Comparison of ENCODE assay signal across 9 mouse cellular contexts in genomic region chr9:40834569-40834968, GRCm38 (mm10). TPM values are rescaled to one million over a fixed set of nuclear protein-coding genes. Genes with fewer than 3 reads are reported as not detected.
DNase-seq lines count a peak whose midpoint lies in the region; ATAC-seq and TF ChIP-seq lines count a peak whose summit lies in the region.
"Had no signal": no experiment of that assay in that cellular context is flagged by ENCODE, and none has a peak within 500 bp of the region (broad histone marks: within the 10 kb centered on the region; RNA-seq: fewer than 3 reads in every experiment).

No protein-coding gene starts in this region.

- no peaks in the 10 kb centered on the region for H3K36me3 ChIP-seq in kidney, adult 2 months (ENCODE audit: control insufficient read depth, insufficient read depth, low read length)
- no peaks in the 10 kb centered on the region for H3K36me3 ChIP-seq in liver, embryonic 11.5 days (ENCODE audit: control insufficient read depth, insufficient read depth, low read length)
- no peaks in the 10 kb centered on the region for H3K36me3 ChIP-seq in neural tube, embryonic 15.5 days

- peak; percentile 87 for TF ChIP-seq CTCF in kidney, adult 2 months (conservative IDR thresholded peaks at IDR 0.05; ENCODE audit: insufficient read depth, insufficient read length, low read depth, low read length)

- WGBS in kidney, adult 2 months, result 4% methylated on average over 12 of the region's 12 CpGs
- 4% methylated on average over 12 of the region's 12 CpGs for WGBS in liver, embryonic 11.5 days
- 8% methylated on average over 12 of the region's 12 CpGs for whole genome bisulfite sequencing in neural tube, embryonic 15.5 days

- no peak overlapping the region for H3K4me2 ChIP-seq in liver, embryonic 11.5 days
- H3K4me2 ChIP-seq in neural tube, embryonic 15.5 days, result 0 out of 2 replicates have a peak overlapping the region, but pooled peaks have one; percentile 15

- H3K27me3 ChIP-seq in kidney, adult 2 months (replicated peaks; ENCODE audit: control insufficient read depth, insufficient read depth, low read length), result no peaks in the 10 kb centered on the region; the same call in 1 of the 2 replicates
- H3K27me3 ChIP-seq in liver, embryonic 11.5 days (replicated peaks; ENCODE audit: control insufficient read depth, insufficient read depth, low read length), result no peaks in the 10 kb centered on the region
- no peaks in the 10 kb centered on the region for H3K27me3 ChIP-seq in neural tube, embryonic 15.5 days (replicated peaks)

- no peak for ATAC-seq in liver, embryonic 11.5 days (replicated peaks; ENCODE audit: low FRiP score)
- ATAC-seq in neural tube, embryonic 15.5 days (ENCODE audit: low FRiP score), result peak; percentile 45; the same call in 1 of the 2 replicates

- H3K9me3 ChIP-seq in liver, embryonic 11.5 days (ENCODE audit: control insufficient read depth, low read length), result no peaks in the 10 kb centered on the region
- no peaks in the 10 kb centered on the region for H3K9me3 ChIP-seq in neural tube, embryonic 15.5 days (replicated peaks)

- no peak for TF ChIP-seq POLR2A in kidney, adult 2 months (IDR thresholded peaks at IDR 0.05; ENCODE audit: low read depth, low read length)

- no peak overlapping the region for H3K27ac ChIP-seq in kidney, adult 2 months (ENCODE audit: insufficient read depth, low read depth, low read length)
- no peak overlapping the region for H3K27ac ChIP-seq in liver, embryonic 11.5 days (ENCODE audit: low read depth, low read length)
- H3K27ac ChIP-seq in neural tube, embryonic 15.5 days (replicated peaks), result no peak overlapping the region

- H3K4me1 ChIP-seq in kidney, adult 2 months (ENCODE audit: control insufficient read depth, insufficient read depth, low read length), result no peaks in the 10 kb centered on the region
- H3K4me1 ChIP-seq in liver, embryonic 11.5 days (replicated peaks; ENCODE audit: control insufficient read depth, insufficient read depth, low read length), result no peaks in the 10 kb centered on the region
- H3K4me1 ChIP-seq in neural tube, embryonic 15.5 days, result no peaks in the 10 kb centered on the region; the same call in 1 of the 2 replicates

- no peak overlapping the region for H3K4me3 ChIP-seq in kidney, adult 2 months (ENCODE audit: insufficient read depth, low read depth, low read length)
- H3K4me3 ChIP-seq in liver, embryonic 11.5 days (ENCODE audit: low read depth, low read length), result no peak overlapping the region
- no peak overlapping the region for H3K4me3 ChIP-seq in neural tube, embryonic 15.5 days (replicated peaks)
- H3K4me3 ChIP-seq: erythroblast, embryonic 14.5 days had no signal

- H3K9ac ChIP-seq in liver, embryonic 11.5 days (ENCODE audit: low read depth, low read length), result no peak overlapping the region
- no peak overlapping the region for H3K9ac ChIP-seq in neural tube, embryonic 15.5 days (replicated peaks)

- DNase-seq in layer of hippocampus, adult 11-12 months (ENCODE audit: low spot score), result peak; percentile 83
- DNase-seq in layer of hippocampus, adult 9-10 months (ENCODE audit: low spot score), result no peak
- DNase-seq in cerebellum, adult 18-20 months, result peak; percentile 80 to 89
- peak; percentile 44 to 76 for DNase-seq in frontal cortex, postnatal 14 days (ENCODE audit: low spot score in 2 of 2)
- peak; percentile 74 for DNase-seq in kidney, adult 2 months
- DNase-seq in liver, embryonic 11.5 days (ENCODE audit: low spot score), result peak; percentile 67
- DNase-seq in testis, postnatal 10 days (ENCODE audit: low spot score), result peak; percentile 90

RNA-seq across cellular contexts. Expression of gene Hspa8, which starts 33.8 kb away (rescaled TPM):
- polyA plus RNA-seq in kidney, adult 2 months (2012; rRNA removed), result 3,384 and 3,621 TPM in 2 replicates
- 3,603 and 3,888 TPM in 2 replicates for polyA plus RNA-seq in liver, embryonic 11.5 days (2014; fragmentation: Nextera tagmentation; extraction: Ambion mirVana)
- 3,055 and 3,120 TPM in 2 replicates for polyA plus RNA-seq in neural tube, embryonic 15.5 days (2015; fragmentation: Nextera tagmentation; extraction: Ambion mirVana)

RNA-seq across cellular contexts. Expression of gene Bsx, which starts 39.4 kb away (rescaled TPM):
- not detected in 2 replicates for polyA plus RNA-seq in kidney, adult 2 months (2012; rRNA removed)
- not detected in 2 replicates for polyA plus RNA-seq in liver, embryonic 11.5 days (2014; fragmentation: Nextera tagmentation; extraction: Ambion mirVana)
- not detected in 2 replicates for polyA plus RNA-seq in neural tube, embryonic 15.5 days (2015; fragmentation: Nextera tagmentation; extraction: Ambion mirVana)
- polyA plus RNA-seq: erythroblast, embryonic 14.5 days had no signal
